Mouse (Mus musculus) bone marrow, adult 2 months (tissue): ENCODE measurements around the gene Olfr102.

Experiments
- CTCF ChIP-seq: fragments of 200-500 bp; IDR thresholded peaks from 2 replicates; pipeline ENCODE4 v1.5.1; 2011; ENCODE audit warnings: low read length, control low read depth; ENCODE audit not compliant: control insufficient read depth, insufficient read depth
- POLR2A ChIP-seq: fragments of 200-500 bp; IDR thresholded peaks from 2 replicates; pipeline ENCODE4 v1.6.1; 2011; ENCODE audit warnings: low read depth, mild to moderate bottlenecking, control low read depth, low read length, borderline replicate concordance; ENCODE audit not compliant: control insufficient read depth

DNA sequence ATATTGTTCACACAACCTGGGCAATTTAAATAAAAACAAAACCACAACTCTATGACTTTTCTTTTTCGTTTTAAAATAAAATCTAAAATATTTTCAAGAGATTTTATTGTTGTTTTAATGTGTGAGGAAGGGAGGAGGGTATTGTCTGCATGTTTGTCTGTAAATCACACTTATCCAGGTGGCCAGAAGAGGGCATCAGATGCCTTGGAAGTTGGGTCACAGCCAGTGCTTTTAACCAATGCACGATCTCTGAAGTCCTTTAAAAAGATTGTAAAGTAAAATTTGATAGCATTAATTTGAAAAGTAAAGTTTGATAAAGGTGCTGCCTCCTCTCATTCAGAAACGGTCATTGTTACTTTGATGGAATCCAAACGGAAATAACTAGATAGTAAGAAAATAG lies 8.4 kb downstream of the Olfr102 start:
- TF ChIP-seq CTCF (no peak), POLR2A (no peak)
